Mouse (Mus musculus): ENCODE data around the gene Izumo1.
"Not testable (repeated sequence)": the region's sequence is repeated elsewhere in the genome, so short reads cannot be mapped to it uniquely, and the experiment has no call there.

Izumo1 gene

GRCm38 (mm10) chr7:45642503-45643255, 21.1 kb downstream of the Izumo1 start:
- no peak for DNase-seq (ENCODE audit: low read depth, low spot score)

GRCm38 (mm10) chr7:45643441-45644178, 22.0 kb downstream of the Izumo1 start:
- DNase-seq (ENCODE audit: low read depth, low spot score) = peak; percentile 95

- DNase-seq (ENCODE audit: low read depth, low spot score) = no peak
Observed at GRCm38 (mm10) chr7:45644183-45644582, 22.6 kb downstream of the Izumo1 start.

GRCm38 (mm10) chr7:45644872-45645590, 23.4 kb downstream of the Izumo1 start:
- DNase-seq (ENCODE audit: low read depth, low spot score) = no peak

GRCm38 (mm10) chr7:45645591-45645971, 24.0 kb downstream of the Izumo1 start:
- DNase-seq (ENCODE audit: low read depth, low spot score) = no peak

- no peak for DNase-seq (ENCODE audit: low read depth, low spot score)
Observed at GRCm38 (mm10) chr7:45646671-45647070, 25.1 kb downstream of the Izumo1 start.

GRCm38 (mm10) chr7:45649351-45649750, 27.7 kb downstream of the Izumo1 start:
- DNase-seq (ENCODE audit: low read depth, low spot score) = peak; percentile 88

- DNase-seq (ENCODE audit: low read depth, low spot score) = not testable (repeated sequence)
Observed at GRCm38 (mm10) chr7:45650484-45650883, 28.9 kb downstream of the Izumo1 start.

GRCm38 (mm10) chr7:45654424-45655047, 32.9 kb downstream of the Izumo1 start:
- DNase-seq (ENCODE audit: low read depth, low spot score) = no peak

- no peak for DNase-seq (ENCODE audit: low read depth, low spot score)
Observed at GRCm38 (mm10) chr7:45660746-45661478, 39.3 kb downstream of the Izumo1 start.

GRCm38 (mm10) chr7:45661702-45662101, 40.1 kb downstream of the Izumo1 start:
- DNase-seq (ENCODE audit: low read depth, low spot score) = not testable (repeated sequence)

- no peak for DNase-seq (ENCODE audit: low read depth, low spot score)
Observed at GRCm38 (mm10) chr7:45665303-45666138, 43.9 kb downstream of the Izumo1 start.

- DNase-seq (ENCODE audit: low read depth, low spot score) = no peak
Observed at GRCm38 (mm10) chr7:45666161-45666560, 44.5 kb downstream of the Izumo1 start, which contains the start of gene Fut2. Gene Fut2 (minus strand): TSS chr7:45666394.

- DNase-seq (ENCODE audit: low read depth, low spot score) = no peak
Observed at GRCm38 (mm10) chr7:45667761-45668160, 46.1 kb downstream of the Izumo1 start.

GRCm38 (mm10) chr7:45668921-45669320, 47.3 kb downstream of the Izumo1 start:
- DNase-seq (ENCODE audit: low read depth, low spot score) = no peak

GRCm38 (mm10) chr7:45677627-45678295, 56.1 kb downstream of the Izumo1 start:
- DNase-seq (ENCODE audit: low read depth, low spot score) = no peak

Data from skeletal muscle tissue, adult 2 months (tissue).